In genomic region chr13:53709062-53709461, GRCm38 (mm10) we compare ENCODE assay signal across 16 mouse cellular contexts.
DNase-seq lines count a peak whose midpoint lies in the region; ATAC-seq lines count a peak whose summit lies in the region.
"Had no signal": no experiment of that assay in that cellular context is flagged by ENCODE, and none has a peak within 500 bp of the region (broad histone marks: within the 10 kb centered on the region; RNA-seq: fewer than 3 reads in every experiment).

No protein-coding gene starts in this region.

- no peak overlapping the region for H3K4me3 ChIP-seq in hindbrain, embryonic 11.5 days (ENCODE audit: low read depth, low read length)
- no peak overlapping the region for H3K4me3 ChIP-seq in hindbrain, embryonic 14.5 days (replicated peaks; ENCODE audit: low read length)
- H3K4me3 ChIP-seq in embryonic facial prominence, embryonic 14.5 days (ENCODE audit: low read depth, low read length) = no peak overlapping the region
- H3K4me3 ChIP-seq in limb, embryonic 15.5 days = no peak overlapping the region
- H3K4me3 ChIP-seq: heart, embryonic 12.5 days had no signal

- no peaks in the 10 kb centered on the region for H3K36me3 ChIP-seq in hindbrain, embryonic 11.5 days (ENCODE audit: control insufficient read depth, insufficient read depth, low read length)
- H3K36me3 ChIP-seq in hindbrain, embryonic 14.5 days (replicated peaks; ENCODE audit: control insufficient read depth, insufficient read depth) = no peaks in the 10 kb centered on the region
- H3K36me3 ChIP-seq in embryonic facial prominence, embryonic 14.5 days (ENCODE audit: control insufficient read depth, insufficient read depth, low read length) = no peaks in the 10 kb centered on the region
- no peaks in the 10 kb centered on the region for H3K36me3 ChIP-seq in limb, embryonic 15.5 days
- H3K36me3 ChIP-seq: heart, embryonic 12.5 days had no signal

- H3K9me3 ChIP-seq in hindbrain, embryonic 11.5 days (ENCODE audit: control insufficient read depth, low read length) = no peaks in the 10 kb centered on the region
- no peaks in the 10 kb centered on the region for H3K9me3 ChIP-seq in hindbrain, embryonic 14.5 days (ENCODE audit: control insufficient read depth, low read length)
- H3K9me3 ChIP-seq in embryonic facial prominence, embryonic 14.5 days (ENCODE audit: control insufficient read depth, low read length) = no peaks in the 10 kb centered on the region
- H3K9me3 ChIP-seq in limb, embryonic 15.5 days = no peaks in the 10 kb centered on the region
- H3K9me3 ChIP-seq: heart, embryonic 12.5 days had no signal

- 71% methylated on average over 10 of the region's 10 CpGs for WGBS in hindbrain, embryonic 11.5 days
- WGBS in hindbrain, embryonic 14.5 days = 72% methylated on average over 10 of the region's 10 CpGs
- 22% methylated on average over 10 of the region's 10 CpGs for WGBS in embryonic facial prominence, embryonic 14.5 days
- 33% methylated on average over 10 of the region's 10 CpGs for WGBS in limb, embryonic 15.5 days

- no peak overlapping the region for H3K9ac ChIP-seq in hindbrain, embryonic 11.5 days (ENCODE audit: low read depth, low read length)
- no peak overlapping the region for H3K9ac ChIP-seq in hindbrain, embryonic 14.5 days
- H3K9ac ChIP-seq in embryonic facial prominence, embryonic 14.5 days (ENCODE audit: low read depth, low read length) = no peak overlapping the region
- no peak overlapping the region for H3K9ac ChIP-seq in limb, embryonic 15.5 days
- H3K9ac ChIP-seq: heart, embryonic 12.5 days; liver, embryonic 14.5 days had no signal

- no peak for ATAC-seq in hindbrain, embryonic 11.5 days (ENCODE audit: low FRiP score)
- ATAC-seq in hindbrain, embryonic 14.5 days (ENCODE audit: low FRiP score) = no peak
- peak; percentile 80 for ATAC-seq in embryonic facial prominence, embryonic 14.5 days (ENCODE audit: low read depth)
- no peak for ATAC-seq in limb, embryonic 15.5 days (ENCODE audit: insufficient number of reproducible peaks, low FRiP score, low TSS enrichment, low read depth)
- ATAC-seq: intestine, embryonic 16.5 days; lung, postnatal 0 days had no signal

- peak; percentile 24 for DNase-seq in hindbrain, embryonic 11.5 days (ENCODE audit: low spot score)
- DNase-seq in hindbrain, embryonic 14.5 days (ENCODE audit: low spot score) = no peak
- DNase-seq in embryo, embryonic 10.5 days (ENCODE audit: low spot score) = peak; percentile 48
- peak; percentile 86 for DNase-seq in embryonic facial prominence, embryonic 14.5 days (ENCODE audit: low spot score)
- DNase-seq in gastrocnemius, postnatal 25 days = no peak
- no peak for DNase-seq in cerebellum, adult 8-10 months
- DNase-seq: adrenal gland, postnatal 10 days; cerebellum, postnatal 25 days; gastrocnemius, postnatal 14 days; heart, postnatal 36 days had no signal

- H3K27me3 ChIP-seq in hindbrain, embryonic 11.5 days (ENCODE audit: control insufficient read depth, insufficient read depth, low read length) = no peaks in the 10 kb centered on the region
- no peaks in the 10 kb centered on the region for H3K27me3 ChIP-seq in hindbrain, embryonic 14.5 days (ENCODE audit: control insufficient read depth, insufficient read depth, low read length)
- H3K27me3 ChIP-seq in embryonic facial prominence, embryonic 14.5 days (replicated peaks; ENCODE audit: control insufficient read depth, insufficient read depth, low read length) = no peaks in the 10 kb centered on the region
- no peaks in the 10 kb centered on the region for H3K27me3 ChIP-seq in limb, embryonic 15.5 days
- H3K27me3 ChIP-seq: heart, embryonic 12.5 days had no signal

- no peak overlapping the region for H3K27ac ChIP-seq in hindbrain, embryonic 11.5 days (ENCODE audit: low read depth, low read length)
- no peak overlapping the region for H3K27ac ChIP-seq in hindbrain, embryonic 14.5 days
- peak overlapping the region; percentile 24 for H3K27ac ChIP-seq in embryonic facial prominence, embryonic 14.5 days (replicated peaks; ENCODE audit: low read depth, low read length)
- H3K27ac ChIP-seq in limb, embryonic 15.5 days = 0 out of 2 replicates have a peak overlapping the region, but pooled peaks have one; percentile 11
- H3K27ac ChIP-seq: kidney, postnatal 0 days; liver, embryonic 14.5 days had no signal

- no peaks in the 10 kb centered on the region for H3K4me1 ChIP-seq in hindbrain, embryonic 11.5 days (replicated peaks; ENCODE audit: control insufficient read depth, insufficient read depth, low read length)
- no peaks in the 10 kb centered on the region for H3K4me1 ChIP-seq in hindbrain, embryonic 14.5 days (replicated peaks; ENCODE audit: control insufficient read depth, insufficient read depth, low read length)
- H3K4me1 ChIP-seq in embryonic facial prominence, embryonic 14.5 days (ENCODE audit: control insufficient read depth, insufficient read depth, low read length) = peaks cover 7% of the 10 kb centered on the region
- peaks cover 3% of the 10 kb centered on the region; the same call in 1 of the 2 replicates for H3K4me1 ChIP-seq in limb, embryonic 15.5 days
- H3K4me1 ChIP-seq: heart, embryonic 12.5 days had no signal

- H3K4me2 ChIP-seq in hindbrain, embryonic 11.5 days (replicated peaks; ENCODE audit: low read depth, low read length) = no peak overlapping the region
- no peak overlapping the region for H3K4me2 ChIP-seq in hindbrain, embryonic 14.5 days (replicated peaks)
- no peak overlapping the region for H3K4me2 ChIP-seq in embryonic facial prominence, embryonic 14.5 days (ENCODE audit: low read depth, low read length)
- H3K4me2 ChIP-seq in limb, embryonic 15.5 days = no peak overlapping the region
- H3K4me2 ChIP-seq: heart, embryonic 12.5 days had no signal

Comparison
In these comparisons a context has a peak if more than half of its experiments do, and no peak if none do; other contexts are left out.
1. DNase-seq: peak in hindbrain, embryonic 11.5 days (single experiment), embryo, embryonic 10.5 days (single experiment) and embryonic facial prominence, embryonic 14.5 days (single experiment); none in hindbrain, embryonic 14.5 days (single experiment), gastrocnemius, postnatal 25 days (single experiment) and cerebellum, adult 8-10 months (single experiment).
2. H3K27ac ChIP-seq: peak in embryonic facial prominence, embryonic 14.5 days (single experiment) and limb, embryonic 15.5 days (single experiment); none in hindbrain, embryonic 11.5 days (single experiment) and hindbrain, embryonic 14.5 days (single experiment).